Mouse (Mus musculus) ES-E14 (cell line): ENCODE data around the gene Ptprn2.

Source experiments
- CHD2 ChIP-seq: IDR thresholded peaks from 2 replicates; pipeline ENCODE4 v1.6.1; 2014; ENCODE audit warnings: mild to moderate bottlenecking, low read depth, low read length, inconsistent platforms
- HCFC1 ChIP-seq: IDR thresholded peaks from 2 replicates; pipeline ENCODE4 v1.6.1; 2012; ENCODE audit warnings: low read length, inconsistent platforms, borderline replicate concordance; ENCODE audit not compliant: insufficient read depth
- MAFK ChIP-seq: IDR thresholded peaks from 2 replicates; pipeline ENCODE4 v1.6.1; 2014; ENCODE audit warnings: mild to moderate bottlenecking, low read depth, low read length, inconsistent platforms; ENCODE audit not compliant: insufficient read depth
- ZC3H11A ChIP-seq: IDR thresholded peaks from 2 replicates; pipeline ENCODE4 v1.6.1; 2012; ENCODE audit warnings: low read depth, mild to moderate bottlenecking, inconsistent platforms, low read length, borderline replicate concordance
- ZNF384 ChIP-seq: IDR thresholded peaks from 2 replicates; pipeline ENCODE4 v1.6.1; 2012; ENCODE audit warnings: low read depth, low read length, inconsistent platforms

DNA sequence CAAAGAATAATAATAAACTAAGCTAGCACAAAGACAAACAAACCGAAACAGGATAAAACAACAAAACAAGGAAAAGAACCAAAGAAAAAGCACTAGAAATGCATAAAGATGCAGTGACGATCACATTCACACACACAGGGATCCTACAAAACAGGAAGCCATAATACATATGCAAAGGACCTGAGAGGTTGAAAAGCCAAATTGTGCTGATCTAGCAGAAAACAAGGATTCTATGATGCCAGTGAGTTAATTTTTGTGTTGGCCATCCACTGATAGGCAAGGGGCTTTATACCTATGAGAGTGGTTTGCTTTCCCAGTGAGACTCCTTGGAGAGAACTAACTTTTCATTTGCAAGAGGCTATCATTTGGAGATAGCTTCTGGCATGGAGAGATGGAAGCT is 204.3 kb downstream of the Ptprn2 start:
- TF ChIP-seq CHD2: no peak
- no peak for TF ChIP-seq ZNF384
- TF ChIP-seq HCFC1: no peak
- TF ChIP-seq MAFK: peak; percentile 60; the same call in 1 of the 2 replicates
- no peak for TF ChIP-seq ZC3H11A
